ENCODE assay signal across 9 mouse cellular contexts in genomic region chr3:102194291-102195051, GRCm38 (mm10). TPM values are rescaled to one million over a fixed set of nuclear protein-coding genes. Genes with fewer than 3 reads are reported as not detected.
DNase-seq lines count a peak whose midpoint lies in the region; ATAC-seq lines count a peak whose summit lies in the region.
"Had no signal": no experiment of that assay in that cellular context is flagged by ENCODE, and none has a peak within 500 bp of the region (broad histone marks: within the 10 kb centered on the region; RNA-seq: fewer than 3 reads in every experiment).

No protein-coding gene starts in this region.

- H3K4me2 ChIP-seq in kidney, embryonic 14.5 days (replicated peaks; ENCODE audit: low read depth, low read length), result no peak overlapping the region; the same call in none of the 2 replicates
- peak overlapping the region; percentile 29 for H3K4me2 ChIP-seq in embryonic facial prominence, embryonic 12.5 days (replicated peaks)
- peak overlapping the region; percentile 38 for H3K4me2 ChIP-seq in hindbrain, embryonic 16.5 days (ENCODE audit: low read length)
- H3K4me2 ChIP-seq in neural tube, embryonic 12.5 days (replicated peaks), result peak overlapping the region; percentile 49

- no peaks in the 10 kb centered on the region for H3K27me3 ChIP-seq in kidney, embryonic 14.5 days (ENCODE audit: control insufficient read depth, insufficient read depth, low read length)
- H3K27me3 ChIP-seq in embryonic facial prominence, embryonic 12.5 days, result peaks cover 8% of the 10 kb centered on the region; the same call in 1 of the 2 replicates
- no peaks in the 10 kb centered on the region for H3K27me3 ChIP-seq in hindbrain, embryonic 16.5 days (replicated peaks; ENCODE audit: control insufficient read depth, insufficient read depth, low read length)
- H3K27me3 ChIP-seq in neural tube, embryonic 12.5 days (replicated peaks), result peaks cover 26% of the 10 kb centered on the region

- no peak for DNase-seq in kidney, postnatal 36 days
- DNase-seq in ovary, adult 18-20 months (ENCODE audit: low spot score), result no peak
- DNase-seq in gastrocnemius, postnatal 10 days, result no peak

- H3K36me3 ChIP-seq in kidney, embryonic 14.5 days (ENCODE audit: control insufficient read depth, insufficient read depth, low read length), result no peaks in the 10 kb centered on the region; the same call in 1 of the 2 replicates
- H3K36me3 ChIP-seq in embryonic facial prominence, embryonic 12.5 days, result no peaks in the 10 kb centered on the region
- no peaks in the 10 kb centered on the region for H3K36me3 ChIP-seq in hindbrain, embryonic 16.5 days (ENCODE audit: control insufficient read depth, insufficient read depth, low read length)
- H3K36me3 ChIP-seq in neural tube, embryonic 12.5 days, result no peaks in the 10 kb centered on the region
- H3K36me3 ChIP-seq: G1E had no signal

- ATAC-seq in kidney, embryonic 14.5 days (ENCODE audit: low FRiP score, low TSS enrichment), result no peak
- no peak for ATAC-seq in embryonic facial prominence, embryonic 12.5 days (ENCODE audit: insufficient number of reproducible peaks, insufficient read depth, low FRiP score, low TSS enrichment)
- peak; percentile 69 for ATAC-seq in hindbrain, embryonic 16.5 days
- 0 out of 2 replicates have a peak, but pooled peaks have one; percentile 12 for ATAC-seq in neural tube, embryonic 12.5 days (ENCODE audit: low FRiP score, low read depth)
- ATAC-seq in activated CD4-positive, CD25-positive, alpha-beta regulatory T cell, adult 4 months, result no peak

- H3K4me1 ChIP-seq in kidney, embryonic 14.5 days (ENCODE audit: control insufficient read depth, insufficient read depth, low read length), result peaks cover 78% of the 10 kb centered on the region
- H3K4me1 ChIP-seq in embryonic facial prominence, embryonic 12.5 days, result peaks cover 62% of the 10 kb centered on the region
- H3K4me1 ChIP-seq in hindbrain, embryonic 16.5 days (ENCODE audit: control insufficient read depth, insufficient read depth, low read depth, low read length), result peaks cover 39% of the 10 kb centered on the region
- H3K4me1 ChIP-seq in neural tube, embryonic 12.5 days, result peaks cover 61% of the 10 kb centered on the region

- H3K4me3 ChIP-seq in kidney, embryonic 14.5 days (ENCODE audit: low read length), result no peak overlapping the region
- H3K4me3 ChIP-seq in embryonic facial prominence, embryonic 12.5 days, result no peak overlapping the region
- no peak overlapping the region for H3K4me3 ChIP-seq in hindbrain, embryonic 16.5 days (ENCODE audit: low read length)
- H3K4me3 ChIP-seq in neural tube, embryonic 12.5 days, result no peak overlapping the region

- H3K9ac ChIP-seq in kidney, embryonic 14.5 days (ENCODE audit: low read depth, low read length), result no peak overlapping the region
- H3K9ac ChIP-seq in embryonic facial prominence, embryonic 12.5 days, result no peak overlapping the region
- H3K9ac ChIP-seq in hindbrain, embryonic 16.5 days (ENCODE audit: low read depth, low read length), result no peak overlapping the region; the same call in 1 of the 2 replicates
- H3K9ac ChIP-seq in neural tube, embryonic 12.5 days, result no peak overlapping the region

- H3K9me3 ChIP-seq in kidney, embryonic 14.5 days (ENCODE audit: control insufficient read depth, low read length), result no peaks in the 10 kb centered on the region
- H3K9me3 ChIP-seq in embryonic facial prominence, embryonic 12.5 days, result no peaks in the 10 kb centered on the region
- H3K9me3 ChIP-seq in hindbrain, embryonic 16.5 days (ENCODE audit: control insufficient read depth, low read length), result no peaks in the 10 kb centered on the region
- no peaks in the 10 kb centered on the region for H3K9me3 ChIP-seq in neural tube, embryonic 12.5 days
- H3K9me3 ChIP-seq: G1E had no signal

- H3K27ac ChIP-seq in kidney, embryonic 14.5 days (ENCODE audit: low read depth, low read length), result peak overlapping the region; percentile 80; the same call in 1 of the 2 replicates
- peak overlapping the region; percentile 85 for H3K27ac ChIP-seq in embryonic facial prominence, embryonic 12.5 days
- peak overlapping the region; percentile 37 for H3K27ac ChIP-seq in hindbrain, embryonic 16.5 days (ENCODE audit: low read depth, low read length)
- H3K27ac ChIP-seq in neural tube, embryonic 12.5 days, result peak overlapping the region; percentile 1; the same call in 1 of the 2 replicates

- WGBS in kidney, embryonic 14.5 days, result 18% methylated on average over 11 of the region's 11 CpGs
- WGBS in embryonic facial prominence, embryonic 12.5 days, result 6% methylated on average over 11 of the region's 11 CpGs
- WGBS in hindbrain, embryonic 16.5 days, result 4% methylated on average over 11 of the region's 11 CpGs
- 1% methylated on average over 11 of the region's 11 CpGs for WGBS in neural tube, embryonic 12.5 days

RNA-seq across cellular contexts. Expression of gene Vangl1, which starts 10.0 kb away (rescaled TPM):
- polyA plus RNA-seq in kidney, embryonic 14.5 days (2014; fragmentation: Nextera tagmentation; extraction: Ambion mirVana), result 9.4 and 22.4 TPM in 2 replicates
- 17.5 and 19.1 TPM in 2 replicates for polyA plus RNA-seq in embryonic facial prominence, embryonic 12.5 days (2016; fragmentation: Nextera tagmentation; extraction: Ambion mirVana)
- polyA plus RNA-seq in hindbrain, embryonic 16.5 days (2015; fragmentation: Nextera tagmentation; extraction: Ambion mirVana), result 7.9 and 14.0 TPM in 2 replicates
- polyA plus RNA-seq in neural tube, embryonic 12.5 days (2016; fragmentation: Nextera tagmentation; extraction: Ambion mirVana), result 12.3 and 14.9 TPM in 2 replicates
- polyA plus RNA-seq in activated CD4-positive, CD25-positive, alpha-beta regulatory T cell, adult 4 months (2017; shearing (Covaris generic)), result not detected
- 10 to 100 TPM; 11.8 to 12.4 TPM for total RNA-seq in gastrocnemius, postnatal 10 days (2021)

Comparison
In these comparisons a context has a peak if more than half of its experiments do, and no peak if none do; other contexts are left out.
1. ATAC-seq: peak in hindbrain, embryonic 16.5 days (single experiment) and neural tube, embryonic 12.5 days (single experiment); none in kidney, embryonic 14.5 days (single experiment), embryonic facial prominence, embryonic 12.5 days (single experiment) and activated CD4-positive, CD25-positive, alpha-beta regulatory T cell, adult 4 months (single experiment).
2. H3K27ac ChIP-seq: peak in every context shown above with its lines; median percentile 85 in embryonic facial prominence, embryonic 12.5 days; 80 in kidney, embryonic 14.5 days; 37 in hindbrain, embryonic 16.5 days; 1 in neural tube, embryonic 12.5 days.